Mouse (Mus musculus) liver, embryonic 16.5 days (tissue): ENCODE measurements at regions not wholly inside any gene's neighbourhood (a gene's known extent, or its start where the extent isn't known, plus 50 kb on each side); places are given as distances from the start of the nearest gene placed in this dataset.

Experiments
- ATAC-seq: fragments of 200-750 bp; cut with Nextera tagmentation; 2 replicates; pipeline ENCODE4 v1.8.0; 2017; ENCODE audit warnings: low read depth, mild to moderate bottlenecking, moderate number of reproducible peaks, moderate library complexity
- H3K27ac ChIP-seq: fragments of 300-500 bp; sonication (generic); 2 replicates; pipeline ENCODE4 v1.5.1; 2014; ENCODE audit warnings: mild to moderate bottlenecking, low read length
- H3K27me3 ChIP-seq: fragments of 300-500 bp; sonication (generic); 2 replicates; pipeline ENCODE4 v1.6.1; 2014; ENCODE audit warnings: low read depth, low read length, mixed read lengths; ENCODE audit not compliant: control insufficient read depth, insufficient read depth
- H3K36me3 ChIP-seq: fragments of 300-500 bp; sonication (generic); 2 replicates; pipeline ENCODE4 v1.6.1; 2014; ENCODE audit warnings: mild to moderate bottlenecking; ENCODE audit not compliant: control insufficient read depth, insufficient read depth
- H3K4me1 ChIP-seq: fragments of 300-500 bp; sonication (generic); 2 replicates; pipeline ENCODE4 v1.6.1; 2014; ENCODE audit warnings: low read depth, low read length, mixed read lengths; ENCODE audit not compliant: control insufficient read depth
- H3K4me2 ChIP-seq: fragments of 300-500 bp; sonication (generic); 2 replicates; pipeline ENCODE4 v1.6.1; 2014; ENCODE audit warnings: low read depth, low read length, mixed read lengths
- H3K4me3 ChIP-seq: fragments of 300-500 bp; sonication (generic); 2 replicates; pipeline ENCODE4 v1.5.1; 2014; ENCODE audit warnings: low read depth, mild to moderate bottlenecking, low read length
- H3K9ac ChIP-seq: fragments of 300-500 bp; sonication (generic); 2 replicates; pipeline ENCODE4 v1.6.1; 2014; ENCODE audit warnings: low read depth, low read length
- H3K9me3 ChIP-seq: fragments of 300-500 bp; sonication (generic); replicated peaks from 2 replicates; pipeline ENCODE4 v1.6.1; 2016; ENCODE audit warnings: low read length; ENCODE audit not compliant: control insufficient read depth
- whole genome bisulfite sequencing: fragments of 180-500 bp; shearing (Covaris S2); extraction: QIAGEN DNeasy Blood & Tissue Kit; methylation state at CpG from one replicate; pipeline ENCODE4 v1.1.7; 2014; ENCODE audit not compliant: insufficient replicate concordance; 5-methylcytosine and 5-hydroxymethylcytosine counted together

- H3K27me3 ChIP-seq, result no peaks in the 10 kb centered on the region
- WGBS, result 56% methylated on average over 6 of the region's 6 CpGs
Observed at GRCm38 (mm10) chr3:128723100-128723499, 476.6 kb upstream of the Pitx2 start.

GRCm38 (mm10) chr3:128720276-128720675 lies 479.4 kb upstream of the Pitx2 start:
- Histone ChIP-seq H3K4me1 (no peaks in the 10 kb centered on the region), H3K4me3 (no peak overlapping the region), H3K27me3 (no peaks in the 10 kb centered on the region), H3K4me2 (no peak overlapping the region), H3K9ac (no peak overlapping the region), H3K36me3 (no peaks in the 10 kb centered on the region), H3K27ac (no peak overlapping the region), H3K9me3 (no peaks in the 10 kb centered on the region)
- ATAC-seq, result no peak
- 59% methylated on average over 5 of the region's 5 CpGs for WGBS

More at GRCm38 (mm10) chr3:128723100-128723499, 476.6 kb upstream of the Pitx2 start:
- Histone ChIP-seq H3K9me3 (no peaks in the 10 kb centered on the region), H3K4me1 (no peaks in the 10 kb centered on the region), H3K4me3 (no peak overlapping the region), H3K9ac (no peak overlapping the region), H3K4me2 (no peak overlapping the region), H3K36me3 (no peaks in the 10 kb centered on the region), H3K27ac (no peak overlapping the region)
- ATAC-seq, result no peak

GRCm38 (mm10) chr3:128719226-128719625 lies 480.5 kb upstream of the Pitx2 start:
- Histone ChIP-seq H3K9ac (no peak overlapping the region), H3K27ac (no peak overlapping the region), H3K9me3 (no peaks in the 10 kb centered on the region), H3K4me1 (no peaks in the 10 kb centered on the region), H3K4me2 (no peak overlapping the region), H3K36me3 (no peaks in the 10 kb centered on the region), H3K4me3 (no peak overlapping the region), H3K27me3 (no peaks in the 10 kb centered on the region)
- no peak for ATAC-seq
- 59% methylated on average over 7 of the region's 7 CpGs for WGBS

GRCm38 (mm10) chr3:128707270-128707669 lies 492.4 kb upstream of the Pitx2 start:
- Histone ChIP-seq H3K4me1 (no peaks in the 10 kb centered on the region), H3K4me2 (no peak overlapping the region), H3K9ac (no peak overlapping the region), H3K27me3 (no peaks in the 10 kb centered on the region), H3K27ac (no peak overlapping the region), H3K36me3 (no peaks in the 10 kb centered on the region), H3K4me3 (no peak overlapping the region), H3K9me3 (no peaks in the 10 kb centered on the region)
- no peak for ATAC-seq
- WGBS, result 65% methylated on average over 3 of the region's 3 CpGs

- Histone ChIP-seq H3K9me3 (no peaks in the 10 kb centered on the region; the same call in 1 of the 2 replicates), H3K9ac (no peak overlapping the region), H3K4me2 (no peak overlapping the region), H3K36me3 (no peaks in the 10 kb centered on the region), H3K27me3 (no peaks in the 10 kb centered on the region), H3K27ac (no peak overlapping the region), H3K4me1 (no peaks in the 10 kb centered on the region), H3K4me3 (no peak overlapping the region)
- WGBS, result 61% methylated on average over 8 of the region's 8 CpGs
- ATAC-seq, result no peak
Observed at GRCm38 (mm10) chr3:128668468-128669127, 531.1 kb upstream of the Pitx2 start.

GRCm38 (mm10) chr3:128665184-128665583 lies 534.5 kb upstream of the Pitx2 start:
- H3K9ac ChIP-seq, result no peak overlapping the region
- WGBS, result 65% methylated on average over 3 of the region's 3 CpGs
- H3K27ac ChIP-seq, result no peak overlapping the region
- no peaks in the 10 kb centered on the region for H3K27me3 ChIP-seq
- H3K4me3 ChIP-seq, result no peak overlapping the region
- no peaks in the 10 kb centered on the region for H3K36me3 ChIP-seq
- ATAC-seq, result no peak
- no peaks in the 10 kb centered on the region; the same call in 1 of the 2 replicates for H3K9me3 ChIP-seq
- no peaks in the 10 kb centered on the region for H3K4me1 ChIP-seq
- no peak overlapping the region for H3K4me2 ChIP-seq

GRCm38 (mm10) chr3:128636960-128637755 lies 562.5 kb upstream of the Pitx2 start:
- 71% methylated on average over 18 of the region's 18 CpGs for WGBS

GRCm38 (mm10) chr3:128627696-128628095 lies 572.0 kb upstream of the Pitx2 start:
- Histone ChIP-seq H3K27ac (no peak overlapping the region), H3K9ac (no peak overlapping the region), H3K4me3 (no peak overlapping the region), H3K4me1 (no peaks in the 10 kb centered on the region), H3K27me3 (no peaks in the 10 kb centered on the region), H3K36me3 (no peaks in the 10 kb centered on the region), H3K9me3 (no peaks in the 10 kb centered on the region), H3K4me2 (no peak overlapping the region)
- WGBS, result 70% methylated on average over 1 of the region's 1 CpGs
- no peak for ATAC-seq

More at GRCm38 (mm10) chr3:128636960-128637755, 562.5 kb upstream of the Pitx2 start:
- no peaks in the 10 kb centered on the region for H3K36me3 ChIP-seq
- no peak overlapping the region for H3K4me2 ChIP-seq
- no peak overlapping the region for H3K9ac ChIP-seq
- ATAC-seq, result no peak
- H3K9me3 ChIP-seq, result no peaks in the 10 kb centered on the region
- no peaks in the 10 kb centered on the region for H3K27me3 ChIP-seq
- no peak overlapping the region for H3K4me3 ChIP-seq
- H3K4me1 ChIP-seq, result no peaks in the 10 kb centered on the region
- no peak overlapping the region for H3K27ac ChIP-seq

- ATAC-seq, result no peak
- Histone ChIP-seq H3K27me3 (no peaks in the 10 kb centered on the region), H3K4me3 (no peak overlapping the region), H3K9me3 (no peaks in the 10 kb centered on the region), H3K4me2 (no peak overlapping the region), H3K9ac (no peak overlapping the region), H3K4me1 (no peaks in the 10 kb centered on the region), H3K36me3 (no peaks in the 10 kb centered on the region), H3K27ac (no peak overlapping the region)
- 62% methylated on average over 6 of the region's 6 CpGs for WGBS
Observed at GRCm38 (mm10) chr3:128616675-128617074, 583.0 kb upstream of the Pitx2 start.
